Mouse (Mus musculus) Muller cell, postnatal 12 days (primary cell): ENCODE measurements around the gene Mtf1.
A peak's percentile ranks its signal among the peaks of the same experiment; 100 is the strongest.

Source experiments
- DNase-seq: peaks from one replicate; pipeline ENCODE4 v3.0.0-alpha.2; 2015; ENCODE audit errors: inconsistent ontology term

Mtf1 gene

GRCm38 (mm10) chr4:124856294-124856693 lies 54.4 kb downstream of the Mtf1 start:
- DNase-seq, result no peak

GRCm38 (mm10) chr4:124858370-124858769 lies 56.5 kb downstream of the Mtf1 start:
- no peak for DNase-seq

- DNase-seq, result peak; percentile 58
Measured at GRCm38 (mm10) chr4:124860446-124860845, 58.5 kb downstream of the Mtf1 start.

GRCm38 (mm10) chr4:124861283-124862188 lies 59.6 kb downstream of the Mtf1 start, which contains the start of gene Maneal:
Maneal (minus strand) TSS chr4:124862171.
- no peak for DNase-seq

GRCm38 (mm10) chr4:124872719-124873118 lies 70.8 kb downstream of the Mtf1 start:
- DNase-seq, result no peak

DNA sequence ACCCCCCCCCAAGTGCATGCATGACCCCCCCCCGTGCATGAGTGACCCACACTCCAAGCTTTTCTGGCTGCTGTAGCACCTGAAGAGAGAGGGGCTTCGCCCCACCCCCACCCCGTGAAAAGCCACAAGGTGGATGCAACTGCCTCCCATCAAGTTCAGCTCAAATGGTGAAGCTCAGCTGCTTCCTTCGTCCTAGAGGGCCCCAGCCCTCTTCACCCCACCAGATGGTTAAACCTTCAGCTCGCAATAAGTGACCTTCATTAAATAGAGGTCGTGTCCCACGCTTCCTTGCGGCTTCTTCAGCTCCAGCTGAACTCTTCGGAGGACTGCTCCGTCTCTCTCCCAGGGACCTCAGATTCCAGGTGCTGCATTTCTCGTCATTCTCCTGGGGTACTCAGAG lies 78.7 kb downstream of the Mtf1 start, which contains the start of gene Epha10:
Epha10 (plus strand) TSS at position 301 of the 400 bp plus-strand sequence.
- DNase-seq, result no peak

DNA sequence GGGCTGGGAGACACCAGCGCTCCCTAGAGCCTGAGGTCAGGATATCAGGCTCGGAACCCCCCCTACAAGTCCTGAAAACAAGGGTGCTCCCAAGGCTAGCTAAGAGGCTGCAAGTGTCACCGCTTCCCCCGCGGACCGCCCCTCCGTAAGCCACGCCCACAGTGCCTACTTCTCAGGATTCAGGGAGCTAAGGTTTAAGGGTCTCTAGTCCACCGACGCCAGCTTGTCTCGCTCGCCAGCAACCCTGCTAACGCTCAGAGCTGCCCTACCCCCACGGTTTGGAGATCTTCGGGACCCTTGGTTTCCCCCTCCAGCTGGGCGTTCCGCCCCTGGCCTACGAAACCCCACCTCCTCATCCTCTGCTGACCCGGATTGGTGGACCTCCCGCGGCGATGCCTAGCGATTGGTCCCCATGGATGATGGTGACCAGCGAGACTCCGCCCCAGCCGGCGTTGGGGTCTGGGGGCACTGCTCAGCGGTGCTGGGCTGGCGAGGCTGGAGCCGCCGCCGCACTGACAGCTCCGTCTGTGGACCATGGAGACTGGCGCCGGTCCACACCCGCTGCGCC lies 79.5 kb downstream of the Mtf1 start:
- DNase-seq, result no peak

DNA sequence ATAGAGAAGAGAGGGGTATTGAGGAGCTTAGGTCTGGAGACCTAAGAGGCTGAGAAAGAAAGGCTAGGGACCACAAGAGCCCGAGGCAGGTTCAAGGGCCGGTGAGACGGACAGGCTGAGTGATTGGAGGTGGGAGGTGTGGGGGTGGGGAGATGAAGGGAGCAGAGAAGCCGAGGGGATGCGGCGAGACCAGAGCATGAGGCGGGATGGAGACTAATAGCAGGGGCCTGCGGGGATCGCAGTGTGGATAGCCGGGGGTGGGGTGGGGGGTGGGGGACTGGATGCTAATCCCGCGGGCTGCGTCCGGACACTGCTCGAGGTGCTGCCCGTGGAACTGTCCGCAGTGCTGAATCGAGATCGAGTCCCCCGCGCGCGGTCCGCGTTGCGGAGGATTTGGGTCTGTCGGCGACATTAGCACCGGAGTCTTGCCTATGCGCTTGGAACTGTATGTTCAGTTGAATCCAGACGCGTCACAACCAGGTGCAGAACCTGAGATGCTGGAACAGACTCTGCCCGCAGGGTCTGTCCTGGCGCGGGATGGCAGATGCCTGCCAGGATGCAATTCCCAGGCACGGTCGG lies 80.3 kb downstream of the Mtf1 start:
- DNase-seq, result peak; percentile 52

DNA sequence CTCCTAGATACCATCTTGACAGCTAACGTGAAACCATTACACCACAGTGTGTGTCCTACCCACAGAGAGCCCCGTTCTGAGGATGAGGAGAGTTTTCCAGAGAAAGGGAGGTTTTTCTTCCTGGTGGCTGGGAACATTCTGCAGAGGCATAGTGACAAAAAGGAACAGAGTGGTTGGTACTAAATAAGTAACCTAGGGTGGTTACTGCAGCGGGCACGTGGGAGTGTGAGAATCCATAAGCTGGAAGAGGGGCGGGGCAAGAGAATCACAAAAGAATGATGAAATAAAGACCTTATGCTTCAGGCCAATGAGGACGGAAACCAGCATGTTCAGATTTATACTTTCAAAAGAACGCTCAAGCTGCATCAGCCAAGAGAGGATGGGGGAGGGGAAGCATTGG lies 86.8 kb downstream of the Mtf1 start:
- DNase-seq, result no peak

GRCm38 (mm10) chr4:124889935-124890334 lies 88.0 kb downstream of the Mtf1 start:
- no peak for DNase-seq

DNA sequence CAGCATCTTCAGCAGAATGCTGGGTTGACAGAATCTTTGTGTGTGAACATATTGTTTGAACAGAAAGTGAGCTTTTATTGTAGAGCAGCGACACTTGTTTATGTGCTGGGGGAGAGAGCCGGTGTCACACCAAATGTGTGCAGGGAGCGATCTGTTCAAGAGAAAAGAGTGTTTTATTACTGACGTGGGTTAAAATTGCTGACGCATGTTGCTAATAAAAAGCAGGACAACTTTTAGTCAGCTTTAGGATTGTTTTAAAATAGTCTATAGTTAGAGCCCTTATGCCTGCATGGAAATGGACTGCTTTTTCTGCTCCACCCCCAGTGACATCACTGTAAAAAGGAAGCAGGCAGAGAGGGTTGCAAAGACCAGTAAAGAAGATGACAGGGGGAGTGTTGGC lies 88.9 kb downstream of the Mtf1 start:
- no peak for DNase-seq

GRCm38 (mm10) chr4:124893769-124894168 lies 91.9 kb downstream of the Mtf1 start:
- no peak for DNase-seq

GRCm38 (mm10) chr4:124894508-124895428 lies 92.9 kb downstream of the Mtf1 start:
- DNase-seq, result no peak

GRCm38 (mm10) chr4:124898428-124898827 lies 96.5 kb downstream of the Mtf1 start:
- DNase-seq, result no peak
